Mouse (Mus musculus) kidney, postnatal 10 days (tissue): ENCODE results near the gene Macrod2.

Source experiments
- DNase-seq: peaks from one replicate; pipeline ENCODE4 v3.0.0; 2021; ENCODE audit warnings: mixed read lengths

The Macrod2 gene

DNA sequence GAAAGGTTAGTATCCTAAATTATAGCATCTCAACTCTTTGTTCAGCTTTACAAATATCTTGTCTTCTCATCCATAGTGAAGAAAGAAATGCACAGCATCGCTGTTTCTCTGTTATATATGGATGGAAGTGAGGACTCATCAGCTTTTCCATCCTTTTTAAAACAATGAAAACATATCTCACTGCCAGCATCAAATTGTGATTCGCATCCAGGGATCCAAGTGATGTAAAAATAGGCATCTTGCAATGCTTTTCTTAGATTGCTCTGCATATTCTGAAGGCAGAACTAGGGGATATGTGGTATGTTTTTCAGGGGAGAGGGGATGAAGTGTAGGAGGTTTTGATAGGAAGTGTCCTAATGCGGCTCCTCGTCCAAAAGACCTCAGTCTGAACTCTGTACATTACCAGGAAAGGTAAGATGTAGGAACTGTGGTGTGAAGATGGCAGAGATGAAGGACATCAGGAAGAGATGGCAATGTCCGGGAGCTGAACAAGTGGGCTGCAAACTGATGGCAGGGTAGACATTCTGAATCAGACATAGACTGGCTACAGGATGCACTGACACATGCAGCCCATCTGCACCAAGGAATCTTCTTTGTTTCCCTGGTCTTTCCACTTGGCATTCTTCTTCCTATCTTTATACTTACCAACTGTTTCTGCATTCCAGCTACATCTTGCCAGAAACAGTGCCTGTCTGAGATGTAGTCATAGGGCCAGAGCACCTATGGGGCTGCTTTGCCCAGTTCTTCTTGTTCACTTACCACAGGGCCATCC lies 1341.8 kb downstream of the Macrod2 start:
- DNase-seq, result no peak

DNA sequence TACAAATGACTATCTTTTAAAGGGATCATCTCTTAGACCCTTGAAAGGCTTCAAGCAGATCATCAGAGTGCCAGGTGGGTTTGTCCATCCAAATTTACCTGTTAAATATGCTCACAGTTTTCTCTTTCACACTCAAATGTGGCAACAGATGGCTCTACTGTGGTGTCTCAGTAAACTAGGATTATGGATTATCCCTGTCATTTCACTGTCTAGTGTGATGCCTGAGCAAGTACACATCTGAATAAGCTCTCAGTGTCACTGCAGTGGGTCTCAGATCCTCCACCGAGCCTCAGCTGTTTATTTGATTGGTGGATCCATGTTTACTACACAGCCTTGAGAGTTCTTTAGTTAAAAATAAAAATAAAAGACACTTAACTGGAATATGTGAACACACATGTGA lies 1343.6 kb downstream of the Macrod2 start:
- DNase-seq, result no peak

DNA sequence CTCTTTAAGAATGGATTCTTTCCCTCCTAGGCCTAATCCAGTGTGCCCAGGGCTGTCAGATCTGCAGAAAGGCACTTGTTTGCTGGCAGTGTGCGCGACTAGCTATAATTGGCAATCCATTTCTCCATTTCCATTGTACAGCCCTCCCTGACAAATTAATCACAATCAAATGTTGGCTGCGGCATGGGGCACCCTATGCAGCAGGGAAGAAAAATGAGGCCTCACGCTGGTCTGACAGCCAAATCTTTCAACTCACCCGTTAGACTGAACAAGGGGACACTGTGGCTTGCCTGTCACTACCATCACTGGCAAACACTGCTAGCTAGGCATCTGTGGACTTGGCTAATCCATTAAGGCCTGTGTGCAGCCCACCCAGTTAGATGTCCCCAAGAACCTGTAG lies 1345.2 kb downstream of the Macrod2 start:
- DNase-seq, result no peak

DNA sequence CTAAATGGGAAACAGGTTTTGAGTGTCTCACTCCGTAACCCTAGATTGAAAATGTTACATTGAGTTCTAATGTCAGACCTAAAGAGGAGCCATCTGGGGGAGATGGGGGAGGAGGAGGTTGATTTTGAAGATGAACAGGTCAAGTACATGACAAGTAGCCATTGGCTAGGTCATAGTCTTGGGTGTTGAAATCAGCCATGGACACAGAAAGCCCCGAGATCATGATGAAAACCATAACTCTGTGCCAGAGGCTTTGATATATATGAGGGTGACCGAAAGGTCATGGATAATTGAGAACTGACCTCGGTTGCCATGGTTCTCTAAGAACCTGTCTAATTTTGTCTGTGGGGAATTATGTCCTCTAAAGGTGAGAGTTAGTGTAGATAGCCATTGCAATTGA lies 1405.1 kb downstream of the Macrod2 start:
- DNase-seq, result no peak

DNA sequence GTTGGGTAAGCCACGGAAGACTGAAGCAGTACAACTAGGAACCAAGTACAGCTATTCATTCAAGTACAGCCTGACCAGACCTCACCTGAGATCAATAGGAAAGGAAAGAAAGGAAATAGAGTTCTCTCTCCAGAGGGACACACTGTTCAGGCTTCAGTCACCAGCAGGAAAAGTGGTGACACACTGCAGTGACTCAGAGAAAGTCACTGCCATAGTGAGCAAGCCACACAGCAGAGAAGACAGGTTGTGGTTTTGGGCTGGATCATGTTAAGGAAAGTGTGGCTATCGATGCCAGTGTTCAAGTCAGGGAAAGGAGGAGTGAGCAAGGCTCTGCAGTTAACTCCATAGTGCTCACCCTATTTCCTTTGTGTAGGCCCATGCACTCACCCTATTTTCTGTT lies 1405.8 kb downstream of the Macrod2 start:
- DNase-seq, result no peak

DNA sequence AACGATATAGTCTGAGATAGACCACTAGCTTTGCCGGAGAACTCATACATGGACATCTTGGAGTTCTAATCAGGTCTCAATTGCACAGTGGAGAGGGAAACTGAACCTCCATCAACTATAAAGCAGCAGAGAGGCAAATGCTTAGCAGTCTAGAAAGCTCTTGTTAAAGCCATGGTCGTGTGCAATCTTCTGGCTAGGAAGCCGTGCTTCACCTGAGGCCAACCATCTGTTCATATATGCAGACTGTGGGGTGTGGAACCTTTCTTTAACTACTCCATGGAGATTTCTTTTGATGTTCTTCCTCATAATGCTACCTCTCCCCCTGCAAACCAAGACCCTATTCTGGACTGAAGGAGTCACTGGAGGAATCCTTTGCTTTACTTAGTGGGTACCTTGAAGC lies 1421.2 kb downstream of the Macrod2 start:
- no peak for DNase-seq

DNA sequence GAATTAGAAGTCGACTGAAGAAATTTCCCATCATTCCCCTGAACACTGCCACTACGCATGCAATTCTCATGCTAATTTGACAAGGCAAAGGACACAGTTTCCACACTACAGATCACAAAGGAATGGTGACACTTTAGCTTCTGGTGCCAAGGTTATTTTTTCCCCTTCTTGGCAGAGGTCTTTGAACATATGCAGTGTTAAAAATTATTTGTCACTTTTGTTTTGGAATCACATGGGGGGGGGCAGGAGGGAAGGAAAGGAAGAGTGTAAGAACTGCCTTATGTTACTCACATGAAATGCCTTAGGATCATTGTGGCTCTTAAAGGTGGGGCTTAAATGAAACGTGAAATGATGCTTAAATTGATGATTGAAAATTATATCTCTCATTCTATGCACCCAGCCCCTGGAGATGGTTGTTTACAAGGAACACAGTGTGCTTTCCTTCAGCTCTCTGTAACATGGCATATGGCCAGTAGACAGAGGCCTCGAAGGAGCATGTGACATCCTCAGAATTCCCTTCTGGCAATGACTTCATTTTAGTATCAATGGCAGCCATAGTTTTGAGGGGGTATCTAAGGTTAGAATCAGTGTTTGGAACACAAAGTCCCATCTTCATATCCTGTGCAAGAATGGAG lies 1422.6 kb downstream of the Macrod2 start:
- DNase-seq, result no peak

DNA sequence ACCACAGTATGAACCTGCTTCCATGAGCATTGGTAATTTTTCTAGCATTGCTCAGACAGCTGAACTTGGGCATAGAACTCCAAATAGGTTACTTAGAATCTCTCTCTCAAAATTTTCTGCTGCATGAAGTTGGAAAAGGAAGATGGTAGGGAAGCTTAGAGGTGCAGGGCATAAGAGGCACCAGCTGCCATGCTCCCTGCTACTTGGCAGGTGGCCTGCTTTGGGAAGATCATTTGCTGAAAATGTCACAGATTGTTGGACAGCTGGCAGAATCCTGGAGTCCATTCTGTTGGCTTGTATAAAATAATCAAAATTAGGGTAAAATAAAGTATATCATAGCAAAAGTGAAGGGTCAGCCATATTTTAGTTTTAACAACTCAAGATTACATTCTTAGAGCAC lies 1425.7 kb downstream of the Macrod2 start:
- DNase-seq, result no peak

DNA sequence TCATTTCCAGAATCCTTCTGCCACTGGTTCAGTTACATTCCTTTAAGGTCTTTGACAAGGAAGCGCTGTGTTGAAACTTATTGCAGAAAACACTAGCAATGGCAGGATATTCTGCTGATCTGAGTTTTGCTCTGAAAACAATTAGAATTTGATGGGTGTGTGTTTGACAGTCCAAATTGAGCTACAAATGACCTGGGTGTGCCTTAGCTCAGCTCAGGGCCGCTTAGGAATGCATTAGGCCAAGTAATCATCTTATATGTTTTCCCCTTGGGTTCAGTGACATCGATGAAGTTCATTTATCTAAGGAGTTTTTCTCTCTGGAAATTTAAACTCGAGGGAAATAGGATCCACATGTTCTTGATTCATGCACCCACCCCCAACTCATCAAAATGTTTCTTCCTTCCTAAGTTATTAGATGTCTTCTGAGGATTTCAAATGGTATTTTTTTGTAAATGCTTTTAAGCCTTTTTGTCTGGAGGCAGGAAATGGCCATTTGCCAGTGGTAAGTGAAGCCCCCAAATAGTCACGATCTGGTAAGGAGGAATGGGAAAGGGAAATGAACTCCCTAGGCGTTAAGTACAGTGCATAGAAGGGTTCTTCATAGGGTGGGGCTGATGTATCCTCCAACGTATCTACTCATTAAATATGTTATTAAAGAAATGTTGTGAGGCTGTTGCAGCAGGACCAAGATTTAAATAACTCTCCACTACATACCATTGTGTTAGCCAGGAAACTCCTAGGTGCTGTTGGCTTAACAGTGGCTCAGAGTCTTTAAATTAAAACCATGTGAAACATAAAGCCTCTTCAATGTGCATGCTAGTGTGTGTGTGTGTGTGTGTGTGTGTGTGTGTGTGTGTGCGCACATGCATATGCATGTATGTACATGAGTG lies 1430.7 kb downstream of the Macrod2 start:
- DNase-seq, result peak; percentile 8

DNA sequence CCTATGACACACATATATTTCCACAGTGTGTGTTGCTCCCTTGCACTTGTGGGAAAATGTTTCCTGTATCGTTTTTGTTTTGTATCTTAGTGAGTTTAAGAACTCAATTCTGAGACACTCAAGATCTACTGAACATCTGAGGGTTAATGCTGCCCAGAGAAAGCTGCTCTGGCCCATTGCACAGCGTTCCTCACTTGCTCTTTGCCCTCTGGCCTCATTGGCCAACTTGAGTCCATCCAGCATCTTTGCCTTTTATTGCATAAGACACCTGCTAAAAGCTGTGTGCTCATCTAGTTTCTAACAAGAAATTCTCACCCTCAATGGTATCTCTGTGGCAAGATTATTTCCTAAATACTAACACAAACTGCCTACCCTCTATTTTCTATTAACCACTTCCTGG lies 1435.4 kb downstream of the Macrod2 start:
- DNase-seq, result no peak

DNA sequence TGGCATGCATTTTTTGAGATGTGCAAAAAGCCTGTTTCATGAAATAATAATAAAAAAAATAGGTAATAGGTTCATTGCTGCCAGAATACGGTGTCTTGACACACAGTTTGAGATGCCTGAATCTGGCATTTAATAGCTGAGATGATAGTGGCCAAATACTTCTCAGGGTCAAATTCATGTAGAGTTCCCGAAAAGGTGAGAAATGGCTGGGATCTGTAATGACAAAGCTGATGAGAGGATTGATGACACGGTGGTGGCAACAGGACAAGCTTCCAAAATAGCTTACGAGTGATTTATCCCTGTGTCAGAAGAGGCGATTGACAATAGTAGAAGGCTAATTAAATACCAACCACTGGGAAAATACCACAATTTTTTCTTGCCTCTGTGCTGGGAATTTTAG lies 1436.4 kb downstream of the Macrod2 start:
- no peak for DNase-seq

DNA sequence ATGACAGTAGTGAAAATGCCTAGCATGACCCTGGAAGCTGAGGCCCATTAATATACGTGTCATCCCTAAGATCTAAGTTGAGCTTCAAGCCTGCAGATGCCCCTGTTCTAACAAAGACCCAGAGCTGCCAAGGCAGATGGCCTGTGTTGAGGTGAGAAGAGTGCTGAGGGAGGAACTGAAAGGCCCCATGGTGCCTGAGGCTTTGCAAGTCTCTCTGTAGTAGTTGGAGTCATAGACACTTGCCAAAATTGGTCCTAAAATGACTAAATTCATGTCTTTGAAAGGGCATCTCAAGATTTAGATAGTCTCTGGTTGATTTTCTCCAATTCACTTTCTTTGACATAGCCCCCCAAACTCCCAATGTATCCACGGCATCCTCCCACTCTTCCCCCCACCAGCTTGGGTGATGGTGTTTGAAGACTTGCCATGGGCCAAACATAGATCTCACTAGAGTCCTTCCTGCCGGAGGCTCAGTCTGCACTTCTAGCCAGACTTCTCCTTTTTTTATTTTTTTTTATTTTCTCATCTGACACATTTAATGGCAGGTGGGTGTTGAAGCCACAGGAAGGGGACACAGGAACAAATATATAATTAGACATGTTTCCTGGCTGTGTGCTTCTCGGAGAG lies 1439.2 kb downstream of the Macrod2 start:
- no peak for DNase-seq

DNA sequence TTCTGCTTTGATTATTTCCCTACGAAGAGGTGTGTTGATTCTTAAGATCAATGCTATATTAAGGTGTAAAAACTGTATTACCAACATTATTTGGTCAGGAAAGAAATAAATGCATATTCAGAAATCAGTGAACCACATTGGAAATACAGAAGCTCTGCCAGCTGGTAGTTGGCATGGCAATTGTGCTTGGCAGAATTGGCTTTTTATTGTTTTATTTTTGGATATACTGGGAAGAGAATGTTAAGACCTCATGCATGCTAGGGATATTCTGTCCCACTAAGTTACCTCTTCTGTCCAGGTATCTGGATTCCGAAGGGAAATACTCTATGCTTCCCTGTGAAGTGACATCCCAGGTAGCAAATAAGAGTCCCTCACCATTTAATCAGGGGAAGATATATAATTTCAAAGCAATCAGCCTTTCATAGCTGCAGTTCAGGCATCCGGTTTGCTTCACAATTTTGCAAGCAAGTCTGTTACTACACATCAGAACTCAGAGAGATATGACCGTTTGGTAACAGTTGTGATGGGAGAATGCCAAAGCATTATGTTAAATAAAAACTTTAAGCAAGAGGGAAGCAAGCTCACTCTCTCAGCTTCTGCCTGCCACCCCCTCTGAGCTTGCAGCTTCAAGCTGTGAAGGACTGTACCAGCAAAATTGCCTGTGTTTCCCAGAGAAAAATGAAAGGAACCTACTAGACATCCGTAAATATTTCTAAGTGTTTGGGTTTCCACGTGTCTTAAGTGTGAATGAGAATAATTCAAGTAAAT lies 1449.5 kb downstream of the Macrod2 start:
- DNase-seq, result no peak

DNA sequence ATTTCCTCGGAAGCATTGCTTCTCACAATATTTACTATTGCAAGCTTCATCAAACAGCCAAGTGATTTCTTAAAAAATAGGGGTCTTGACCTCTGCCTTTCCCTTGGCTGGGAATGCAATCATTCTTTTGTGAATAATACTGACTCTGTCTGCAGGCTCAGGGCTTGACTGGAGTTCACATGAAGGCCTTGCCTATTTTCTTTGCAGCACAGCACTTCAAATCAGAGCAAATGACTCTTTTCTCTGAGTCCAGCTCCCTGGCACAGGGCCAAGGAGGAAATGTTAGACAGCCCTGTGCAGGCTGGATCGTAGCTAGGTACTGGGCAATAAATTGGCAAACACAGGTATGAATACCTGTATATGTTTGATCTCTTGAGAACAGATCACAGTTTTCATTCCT lies 1464.1 kb downstream of the Macrod2 start:
- peak; percentile 64 for DNase-seq

DNA sequence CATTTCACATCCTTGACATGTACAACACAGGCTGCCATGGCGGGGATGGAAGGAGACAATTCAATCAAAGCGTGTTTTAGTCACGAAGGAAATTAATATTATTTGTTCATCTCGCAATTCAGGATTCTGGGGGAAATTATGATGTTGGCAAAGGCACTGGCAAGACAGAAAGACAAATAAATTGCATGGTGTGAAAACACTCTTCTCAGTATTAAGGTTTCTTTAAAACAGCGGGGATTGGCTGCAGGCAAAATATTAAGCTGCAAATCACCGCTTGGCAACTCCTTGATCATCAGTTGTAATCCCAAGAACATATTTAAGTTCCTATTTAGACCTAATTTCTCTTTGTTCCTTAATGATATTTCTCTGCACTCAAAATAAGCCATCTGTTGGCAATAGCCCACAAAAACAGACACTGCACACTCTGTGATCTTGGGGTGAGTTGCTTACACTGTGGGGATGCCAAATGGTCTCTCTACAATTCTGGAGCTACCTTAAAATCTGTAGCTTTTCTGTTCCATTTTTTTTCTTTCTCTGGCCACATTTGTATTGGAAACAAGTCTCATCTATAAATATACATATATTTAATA lies 1466.7 kb downstream of the Macrod2 start:
- no peak for DNase-seq

DNA sequence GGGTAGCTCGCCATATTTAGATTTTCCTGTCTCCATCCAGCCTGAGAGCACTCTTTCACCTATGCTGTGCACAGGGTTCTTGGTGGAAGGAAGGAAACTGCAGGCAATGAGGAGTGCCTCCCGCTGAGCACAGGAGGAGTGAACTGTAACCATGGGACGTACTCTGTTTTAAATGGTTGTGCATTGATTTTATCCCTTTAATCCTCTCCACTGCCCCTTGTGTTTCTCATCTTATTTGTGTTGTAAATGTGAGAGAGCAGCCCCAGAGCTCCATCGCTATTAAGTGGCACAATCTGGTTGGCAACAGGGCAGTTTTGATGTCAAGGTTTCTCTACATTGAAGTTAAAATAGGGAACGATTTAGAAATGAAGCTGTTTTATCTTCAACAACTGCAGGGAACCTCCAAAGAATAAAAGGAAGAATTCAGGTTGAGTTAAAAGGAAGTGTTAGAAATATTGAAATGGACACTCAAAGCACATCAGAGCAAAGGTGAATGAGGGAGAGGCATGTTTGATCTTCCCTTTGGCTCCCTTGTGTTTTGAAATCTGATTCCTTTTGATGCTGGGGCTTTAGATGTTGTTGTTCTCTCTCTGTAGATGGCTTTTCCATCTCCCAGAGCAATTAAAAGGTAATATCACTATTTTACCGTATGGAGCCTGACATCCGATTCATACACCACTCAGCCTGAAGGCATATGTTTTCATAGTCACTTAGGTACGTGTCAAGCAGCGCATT lies 1467.6 kb downstream of the Macrod2 start:
- DNase-seq, result no peak

DNA sequence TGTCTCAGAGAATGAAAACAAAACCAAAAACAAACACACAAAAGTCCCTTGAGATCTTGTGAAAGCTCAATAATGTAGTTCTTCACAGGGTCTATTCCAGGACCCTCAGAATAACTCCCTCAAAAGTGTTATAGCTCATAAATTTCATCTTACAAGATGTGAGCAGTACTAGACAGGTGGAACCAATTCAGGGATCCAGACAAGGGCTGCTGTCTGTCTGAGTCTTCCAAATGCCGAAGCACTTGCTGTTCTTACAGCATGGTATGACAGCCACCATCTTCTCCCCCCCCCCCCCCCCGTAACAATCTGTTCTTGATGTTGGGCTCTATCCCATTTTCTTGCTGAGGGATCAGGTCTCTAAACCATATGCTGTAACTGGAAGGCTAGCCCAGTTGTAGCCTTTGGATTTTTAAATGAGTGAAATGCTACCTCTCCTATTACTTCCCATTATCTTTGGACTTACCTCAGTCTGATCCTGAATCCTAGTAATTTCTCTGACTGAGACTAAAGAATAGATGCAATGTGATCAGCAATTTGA lies 1468.6 kb downstream of the Macrod2 start:
- DNase-seq, result no peak

DNA sequence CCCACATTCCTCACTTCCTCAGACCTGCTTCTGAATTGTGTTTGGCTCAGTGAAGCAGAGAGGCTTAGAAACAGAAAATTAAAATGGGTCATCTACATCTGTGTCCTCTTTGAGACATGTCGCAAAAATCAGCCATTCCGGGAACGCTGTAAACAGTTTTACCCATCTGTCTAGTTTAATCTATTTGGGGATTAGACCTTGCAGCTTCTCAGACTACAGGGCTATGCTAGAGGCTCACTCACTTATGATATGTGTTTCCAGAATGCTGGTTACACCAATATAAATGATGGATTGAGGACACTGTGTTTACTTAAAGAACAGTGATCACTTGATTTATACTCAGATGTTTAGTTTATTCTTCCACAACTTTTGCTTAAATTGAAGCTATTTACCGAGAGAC lies 1475.8 kb downstream of the Macrod2 start:
- DNase-seq, result no peak

DNA sequence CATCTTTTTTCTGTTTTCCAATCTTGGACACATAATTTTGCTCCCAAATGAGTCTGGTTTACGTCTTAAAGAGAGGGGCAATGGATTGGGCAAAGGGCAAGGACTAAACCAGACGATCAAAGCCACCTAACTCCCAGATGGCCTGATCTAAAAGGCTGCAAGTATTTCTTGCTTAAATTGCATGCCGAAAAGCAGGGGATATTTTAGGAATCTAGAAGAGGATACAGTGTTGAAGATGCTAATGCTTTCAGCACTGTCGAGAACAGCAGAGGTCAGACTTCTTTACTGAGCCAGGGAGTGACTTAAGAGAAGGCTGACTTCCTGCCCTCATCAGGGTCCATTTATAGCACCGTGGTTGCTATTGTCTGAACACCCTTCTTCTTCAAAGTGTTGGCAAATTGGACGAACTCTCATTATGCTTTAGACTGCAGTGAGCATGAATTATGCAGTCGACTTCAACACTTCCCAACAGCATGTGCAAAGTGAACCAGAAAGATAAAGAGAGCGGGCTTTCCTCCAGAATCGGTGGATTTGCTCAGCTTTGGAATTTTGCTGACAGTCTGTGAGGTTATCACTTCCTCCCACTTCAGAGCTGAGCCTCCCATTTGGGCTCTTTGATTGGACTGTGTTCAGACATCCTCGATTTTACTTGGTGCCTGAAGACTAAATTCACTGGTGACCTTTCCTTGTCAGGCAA lies 1481.2 kb downstream of the Macrod2 start:
- DNase-seq, result no peak

DNA sequence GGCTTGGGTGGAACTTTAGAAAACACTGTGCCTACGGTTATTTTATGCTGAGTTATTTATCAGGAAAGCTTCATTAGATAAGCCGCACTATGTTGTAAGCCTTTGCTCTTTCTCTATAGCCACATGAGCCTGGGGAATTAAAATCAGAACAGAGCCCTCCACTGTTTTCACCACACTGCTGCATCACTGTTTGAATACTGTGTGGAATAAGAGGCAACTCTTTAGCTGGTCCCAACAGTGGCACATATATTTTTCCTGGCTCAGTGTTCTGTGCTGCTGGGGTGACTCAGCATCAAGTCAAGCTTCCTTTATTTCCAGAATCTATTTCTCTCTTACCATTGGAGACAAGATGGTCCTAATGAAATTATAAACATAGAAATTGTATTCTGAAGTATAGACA lies 1481.8 kb downstream of the Macrod2 start:
- no peak for DNase-seq
